Mouse (Mus musculus): ENCODE results near the gene Cspg5. TPM values are rescaled to one million over a fixed set of nuclear protein-coding genes. Genes with fewer than 3 reads are reported as not detected.

Cspg5 gene
- polyA plus RNA-seq (2012; rRNA removed) = 108 and 139 TPM in 2 replicates

GRCm38 (mm10) chr9:110243221-110243833, at the start of gene Cspg5:
Cspg5 (plus strand) TSS chr9:110243783.
- DNase-seq (ENCODE audit: low read depth) = no peak
- TF ChIP-seq CTCF (IDR thresholded peaks at IDR 0.05; ENCODE audit: borderline replicate concordance, extremely low read depth, insufficient read depth, insufficient read length) = no peak
- no peak for TF ChIP-seq POLR2A (IDR thresholded peaks at IDR 0.05; ENCODE audit: borderline replicate concordance, extremely low read depth, insufficient read depth, insufficient read length, poor library complexity, severe bottlenecking)

GRCm38 (mm10) chr9:110199870-110200269, 43.7 kb upstream of the Cspg5 start:
- DNase-seq (ENCODE audit: low read depth) = no peak
- TF ChIP-seq CTCF (IDR thresholded peaks at IDR 0.05; ENCODE audit: borderline replicate concordance, extremely low read depth, insufficient read depth, insufficient read length) = no peak
- TF ChIP-seq POLR2A (IDR thresholded peaks at IDR 0.05; ENCODE audit: borderline replicate concordance, extremely low read depth, insufficient read depth, insufficient read length, poor library complexity, severe bottlenecking) = no peak

GRCm38 (mm10) chr9:110205526-110206404, 37.8 kb upstream of the Cspg5 start:
- TF ChIP-seq POLR2A (IDR thresholded peaks at IDR 0.05; ENCODE audit: borderline replicate concordance, extremely low read depth, insufficient read depth, insufficient read length, poor library complexity, severe bottlenecking) (no peak), CTCF (IDR thresholded peaks at IDR 0.05; ENCODE audit: borderline replicate concordance, extremely low read depth, insufficient read depth, insufficient read length) (no peak)
- DNase-seq (ENCODE audit: low read depth) = peak; percentile 97

GRCm38 (mm10) chr9:110206437-110206836, 37.1 kb upstream of the Cspg5 start:
- no peak for DNase-seq (ENCODE audit: low read depth)
- no peak for TF ChIP-seq POLR2A (IDR thresholded peaks at IDR 0.05; ENCODE audit: borderline replicate concordance, extremely low read depth, insufficient read depth, insufficient read length, poor library complexity, severe bottlenecking)

- TF ChIP-seq CTCF (IDR thresholded peaks at IDR 0.05; ENCODE audit: borderline replicate concordance, extremely low read depth, insufficient read depth, insufficient read length) (no peak), POLR2A (IDR thresholded peaks at IDR 0.05; ENCODE audit: borderline replicate concordance, extremely low read depth, insufficient read depth, insufficient read length, poor library complexity, severe bottlenecking) (no peak)
- no peak for DNase-seq (ENCODE audit: low read depth)
Observed at GRCm38 (mm10) chr9:110208265-110208664, 35.3 kb upstream of the Cspg5 start.

GRCm38 (mm10) chr9:110208967-110209366, 34.6 kb upstream of the Cspg5 start:
- peak; percentile 68 for DNase-seq (ENCODE audit: low read depth)
- TF ChIP-seq CTCF (IDR thresholded peaks at IDR 0.05; ENCODE audit: borderline replicate concordance, extremely low read depth, insufficient read depth, insufficient read length) = no peak
- no peak for TF ChIP-seq POLR2A (IDR thresholded peaks at IDR 0.05; ENCODE audit: borderline replicate concordance, extremely low read depth, insufficient read depth, insufficient read length, poor library complexity, severe bottlenecking)

GRCm38 (mm10) chr9:110224273-110224672, 19.3 kb upstream of the Cspg5 start:
- DNase-seq (ENCODE audit: low read depth) = no peak
- TF ChIP-seq POLR2A (IDR thresholded peaks at IDR 0.05; ENCODE audit: borderline replicate concordance, extremely low read depth, insufficient read depth, insufficient read length, poor library complexity, severe bottlenecking) (no peak), CTCF (IDR thresholded peaks at IDR 0.05; ENCODE audit: borderline replicate concordance, extremely low read depth, insufficient read depth, insufficient read length) (no peak)

- no peak for DNase-seq (ENCODE audit: low read depth)
- no peak for TF ChIP-seq CTCF (IDR thresholded peaks at IDR 0.05; ENCODE audit: borderline replicate concordance, extremely low read depth, insufficient read depth, insufficient read length)
- TF ChIP-seq POLR2A (IDR thresholded peaks at IDR 0.05; ENCODE audit: borderline replicate concordance, extremely low read depth, insufficient read depth, insufficient read length, poor library complexity, severe bottlenecking) = no peak
Observed at GRCm38 (mm10) chr9:110226191-110226590, 17.4 kb upstream of the Cspg5 start.

GRCm38 (mm10) chr9:110228671-110229070, 14.9 kb upstream of the Cspg5 start:
- DNase-seq (ENCODE audit: low read depth) = no peak
- TF ChIP-seq CTCF (IDR thresholded peaks at IDR 0.05; ENCODE audit: borderline replicate concordance, extremely low read depth, insufficient read depth, insufficient read length) (no peak), POLR2A (IDR thresholded peaks at IDR 0.05; ENCODE audit: borderline replicate concordance, extremely low read depth, insufficient read depth, insufficient read length, poor library complexity, severe bottlenecking) (no peak)

GRCm38 (mm10) chr9:110229112-110229511, 14.5 kb upstream of the Cspg5 start:
- no peak for DNase-seq (ENCODE audit: low read depth)
- no peak for TF ChIP-seq POLR2A (IDR thresholded peaks at IDR 0.05; ENCODE audit: borderline replicate concordance, extremely low read depth, insufficient read depth, insufficient read length, poor library complexity, severe bottlenecking)
- TF ChIP-seq CTCF (IDR thresholded peaks at IDR 0.05; ENCODE audit: borderline replicate concordance, extremely low read depth, insufficient read depth, insufficient read length) = no peak

- no peak for TF ChIP-seq POLR2A (IDR thresholded peaks at IDR 0.05; ENCODE audit: borderline replicate concordance, extremely low read depth, insufficient read depth, insufficient read length, poor library complexity, severe bottlenecking)
- no peak for TF ChIP-seq CTCF (IDR thresholded peaks at IDR 0.05; ENCODE audit: borderline replicate concordance, extremely low read depth, insufficient read depth, insufficient read length)
- no peak for DNase-seq (ENCODE audit: low read depth)
Observed at GRCm38 (mm10) chr9:110229566-110230248, 13.9 kb upstream of the Cspg5 start.

Data from brain, embryonic 14.5 days (tissue).